Mouse (Mus musculus) olfactory bulb, adult 2 months (tissue): ENCODE results near the gene Angptl4.

Source experiments
- CTCF ChIP-seq: fragments of 200-500 bp; IDR thresholded peaks from 2 replicates; pipeline ENCODE4 v1.5.1; 2012; ENCODE audit warnings: low read depth, mild to moderate bottlenecking, low read length, moderate library complexity; ENCODE audit not compliant: insufficient read depth
- POLR2A ChIP-seq: fragments of 200-500 bp; IDR thresholded peaks from 2 replicates; pipeline ENCODE4 v1.6.1; 2012; ENCODE audit warnings: mild to moderate bottlenecking, low read depth, low read length, moderate library complexity; ENCODE audit not compliant: insufficient read depth

DNA sequence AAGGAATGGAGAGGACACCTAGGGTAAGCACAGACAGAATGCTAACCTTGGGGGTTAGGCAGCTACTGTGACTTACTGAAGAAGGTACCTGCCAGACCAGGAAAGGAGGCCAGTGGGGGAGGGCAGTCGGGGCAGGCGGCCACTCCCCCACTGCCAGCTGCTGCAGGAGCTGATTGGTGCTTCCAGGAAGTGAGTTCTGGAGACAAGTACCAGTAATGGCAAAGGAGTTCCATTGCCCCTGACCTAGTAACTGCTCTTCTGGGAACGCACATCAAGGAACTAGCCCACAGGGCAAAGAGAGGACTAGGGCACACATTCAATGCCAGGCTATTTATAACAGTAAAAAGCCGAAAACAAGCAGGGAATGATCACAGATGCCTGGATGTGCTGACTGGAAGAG is 24.4 kb downstream of the Angptl4 start:
- no peak for TF ChIP-seq CTCF
- TF ChIP-seq POLR2A, result no peak
